Mouse (Mus musculus): ENCODE measurements around the gene Cdc25a. TPM values are rescaled to one million over a fixed set of nuclear protein-coding genes. Genes with fewer than 3 reads are reported as not detected.

Gene Cdc25a
- polyA plus RNA-seq, 1 experiment from 2014 or later, result 12.4 TPM

- H3K27ac ChIP-seq, result no peak overlapping the region
- H3K36me3 ChIP-seq (replicated peaks), result no peaks in the 10 kb centered on the region
- no peaks in the 10 kb centered on the region for H3K9me3 ChIP-seq
- H3K4me2 ChIP-seq, result no peak overlapping the region
- no peak overlapping the region for H3K4me3 ChIP-seq
- ATAC-seq (replicated peaks), result no peak
- H3K27me3 ChIP-seq (replicated peaks), result no peaks in the 10 kb centered on the region
- no peaks in the 10 kb centered on the region for H3K4me1 ChIP-seq
- no peak overlapping the region for H3K9ac ChIP-seq
- WGBS, result 67% methylated on average over 4 of the region's 4 CpGs
Observed at GRCm38 (mm10) chr9:109914269-109914926, 39.0 kb downstream of the Cdc25a start.

GRCm38 (mm10) chr9:109917931-109918330, 42.6 kb downstream of the Cdc25a start:
- Histone ChIP-seq H3K4me2 (no peak overlapping the region), H3K27ac (no peak overlapping the region), H3K9me3 (no peaks in the 10 kb centered on the region), H3K9ac (no peak overlapping the region), H3K4me1 (no peaks in the 10 kb centered on the region), H3K27me3 (replicated peaks) (no peaks in the 10 kb centered on the region), H3K4me3 (no peak overlapping the region), H3K36me3 (replicated peaks) (no peaks in the 10 kb centered on the region)
- no peak for ATAC-seq (replicated peaks)
- WGBS, result 81% methylated on average over 2 of the region's 2 CpGs

GRCm38 (mm10) chr9:109929131-109929530, 53.8 kb downstream of the Cdc25a start:
- ATAC-seq (replicated peaks), result no peak
- no peak overlapping the region for H3K4me2 ChIP-seq
- H3K4me1 ChIP-seq, result peaks cover 14% of the 10 kb centered on the region
- H3K36me3 ChIP-seq (replicated peaks), result no peaks in the 10 kb centered on the region
- no peaks in the 10 kb centered on the region for H3K27me3 ChIP-seq (replicated peaks)
- no peak overlapping the region for H3K27ac ChIP-seq
- no peak overlapping the region for H3K9ac ChIP-seq
- no peaks in the 10 kb centered on the region for H3K9me3 ChIP-seq
- WGBS, result 98% methylated on average over 3 of the region's 3 CpGs
- no peak overlapping the region for H3K4me3 ChIP-seq

- no peaks in the 10 kb centered on the region for H3K27me3 ChIP-seq (replicated peaks)
- 95% methylated on average over 5 of the region's 5 CpGs for WGBS
- ATAC-seq (replicated peaks), result no peak
Observed at GRCm38 (mm10) chr9:109930063-109930462, 54.7 kb downstream of the Cdc25a start.

GRCm38 (mm10) chr9:109930752-109931151, 55.4 kb downstream of the Cdc25a start:
- peak overlapping the region; percentile 80 for H3K4me3 ChIP-seq
- H3K27ac ChIP-seq, result peak overlapping the region; percentile 92
- H3K9me3 ChIP-seq, result no peaks in the 10 kb centered on the region
- no peaks in the 10 kb centered on the region for H3K36me3 ChIP-seq (replicated peaks)
- 81% methylated on average over 6 of the region's 6 CpGs for WGBS
- peak overlapping the region; percentile 46 for H3K4me2 ChIP-seq
- H3K4me1 ChIP-seq, result peaks cover 14% of the 10 kb centered on the region
- H3K9ac ChIP-seq, result 0 out of 2 replicates have a peak overlapping the region, but pooled peaks have one; percentile 40
- no peak for ATAC-seq (replicated peaks)
- H3K27me3 ChIP-seq (replicated peaks), result no peaks in the 10 kb centered on the region

More at GRCm38 (mm10) chr9:109930063-109930462, 54.7 kb downstream of the Cdc25a start:
- Histone ChIP-seq H3K27ac (no peak overlapping the region), H3K36me3 (replicated peaks) (no peaks in the 10 kb centered on the region), H3K9ac (no peak overlapping the region), H3K9me3 (no peaks in the 10 kb centered on the region), H3K4me3 (no peak overlapping the region), H3K4me2 (no peak overlapping the region), H3K4me1 (peaks cover 14% of the 10 kb centered on the region)

GRCm38 (mm10) chr9:109931257-109932171, 56.1 kb downstream of the Cdc25a start, which contains the start of gene Map4:
TSS of gene Map4 (plus strand) at chr9:109931460.
- Histone ChIP-seq H3K4me2 (peak within 1 kb of the TSS; percentile 86), H3K4me1 (peaks cover 14% of the 10 kb centered on the region), H3K9me3 (no peaks in the 10 kb centered on the region), H3K4me3 (peak within 1 kb of the TSS; percentile 80), H3K9ac (peak within 1 kb of the TSS; percentile 86), H3K36me3 (replicated peaks) (no peaks in the 10 kb centered on the region), H3K27ac (peak within 1 kb of the TSS; percentile 92), H3K27me3 (replicated peaks) (no peaks in the 10 kb centered on the region)
- ATAC-seq (replicated peaks), result peak; percentile 99
- under 1% methylated on average over 87 of the region's 94 CpGs for WGBS

GRCm38 (mm10) chr9:109932361-109932755, 57.0 kb downstream of the Cdc25a start:
- H3K4me2 ChIP-seq, result peak overlapping the region; percentile 86
- H3K27me3 ChIP-seq (replicated peaks), result no peaks in the 10 kb centered on the region
- H3K4me3 ChIP-seq, result peak overlapping the region; percentile 80
- no peaks in the 10 kb centered on the region for H3K36me3 ChIP-seq (replicated peaks)
- H3K9me3 ChIP-seq, result no peaks in the 10 kb centered on the region
- 0% methylated on average over 20 of the region's 20 CpGs for WGBS
- peak overlapping the region; percentile 86 for H3K9ac ChIP-seq
- ATAC-seq (replicated peaks), result peak; percentile 2; the same call in 1 of the 2 replicates
- peaks cover 14% of the 10 kb centered on the region for H3K4me1 ChIP-seq
- H3K27ac ChIP-seq, result peak overlapping the region; percentile 92

GRCm38 (mm10) chr9:109932756-109933375, 57.5 kb downstream of the Cdc25a start:
- H3K27ac ChIP-seq, result peak overlapping the region; percentile 92
- H3K4me2 ChIP-seq, result peak overlapping the region; percentile 86
- H3K4me1 ChIP-seq, result peaks cover 14% of the 10 kb centered on the region
- peak overlapping the region; percentile 86 for H3K9ac ChIP-seq
- peak overlapping the region; percentile 80 for H3K4me3 ChIP-seq
- 1% methylated on average over 12 of the region's 12 CpGs for WGBS
- ATAC-seq (replicated peaks), result no peak
- no peaks in the 10 kb centered on the region for H3K27me3 ChIP-seq (replicated peaks)
- no peaks in the 10 kb centered on the region for H3K36me3 ChIP-seq (replicated peaks)
- H3K9me3 ChIP-seq, result no peaks in the 10 kb centered on the region

GRCm38 (mm10) chr9:109939401-109939800, 64.0 kb downstream of the Cdc25a start:
- no peaks in the 10 kb centered on the region for H3K27me3 ChIP-seq (replicated peaks)
- no peaks in the 10 kb centered on the region for H3K36me3 ChIP-seq (replicated peaks)
- H3K9ac ChIP-seq, result no peak overlapping the region
- H3K4me1 ChIP-seq, result no peaks in the 10 kb centered on the region
- 97% methylated on average over 3 of the region's 3 CpGs for WGBS
- no peak overlapping the region for H3K27ac ChIP-seq
- no peaks in the 10 kb centered on the region for H3K9me3 ChIP-seq
- H3K4me2 ChIP-seq, result no peak overlapping the region
- no peak for ATAC-seq (replicated peaks)
- H3K4me3 ChIP-seq, result no peak overlapping the region

- H3K9ac ChIP-seq, result no peak overlapping the region
- ATAC-seq (replicated peaks), result no peak
- no peaks in the 10 kb centered on the region for H3K9me3 ChIP-seq
- no peak overlapping the region for H3K4me2 ChIP-seq
- no peak overlapping the region for H3K27ac ChIP-seq
- no peaks in the 10 kb centered on the region for H3K4me1 ChIP-seq
- no peaks in the 10 kb centered on the region for H3K36me3 ChIP-seq (replicated peaks)
- 56% methylated on average over 4 of the region's 4 CpGs for WGBS
- H3K4me3 ChIP-seq, result no peak overlapping the region
- H3K27me3 ChIP-seq (replicated peaks), result no peaks in the 10 kb centered on the region
Observed at GRCm38 (mm10) chr9:109942796-109943195, 67.4 kb downstream of the Cdc25a start.
